Mouse (Mus musculus) ES-CJ7 (cell line): Measurements from ENCODE around the gene Tspan3.
A peak's percentile ranks its signal among the peaks of the same experiment; 100 is the strongest.

ENCODE experiments used
- DNase-seq: peaks from one replicate; pipeline ENCODE4 v3.0.0; 2011; ENCODE audit warnings: low read depth, low spot score

Gene Tspan3

DNA sequence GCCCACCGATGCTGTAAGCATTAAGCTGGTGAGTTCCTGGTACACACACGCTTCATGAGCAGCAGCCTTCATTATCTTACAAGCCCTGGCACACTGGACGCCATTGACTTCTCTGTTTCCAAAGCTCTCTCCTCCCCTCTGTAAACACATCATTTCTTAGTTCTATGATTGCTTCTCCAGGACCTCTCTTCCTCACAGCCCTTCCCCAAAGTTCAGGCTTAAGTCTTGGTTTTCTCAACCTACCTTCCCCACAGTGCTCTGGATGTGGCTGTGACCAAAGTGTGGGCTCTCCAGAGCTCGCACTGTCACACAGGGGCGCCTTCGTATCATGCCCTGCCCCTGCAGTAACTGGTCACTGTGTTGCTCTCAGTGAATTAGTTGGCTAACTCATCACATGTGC, at the start of gene Tspan3:
Gene Tspan3, minus strand, starts transcription at position 101 of the 400 bp plus-strand sequence.
- no peak for DNase-seq

DNA sequence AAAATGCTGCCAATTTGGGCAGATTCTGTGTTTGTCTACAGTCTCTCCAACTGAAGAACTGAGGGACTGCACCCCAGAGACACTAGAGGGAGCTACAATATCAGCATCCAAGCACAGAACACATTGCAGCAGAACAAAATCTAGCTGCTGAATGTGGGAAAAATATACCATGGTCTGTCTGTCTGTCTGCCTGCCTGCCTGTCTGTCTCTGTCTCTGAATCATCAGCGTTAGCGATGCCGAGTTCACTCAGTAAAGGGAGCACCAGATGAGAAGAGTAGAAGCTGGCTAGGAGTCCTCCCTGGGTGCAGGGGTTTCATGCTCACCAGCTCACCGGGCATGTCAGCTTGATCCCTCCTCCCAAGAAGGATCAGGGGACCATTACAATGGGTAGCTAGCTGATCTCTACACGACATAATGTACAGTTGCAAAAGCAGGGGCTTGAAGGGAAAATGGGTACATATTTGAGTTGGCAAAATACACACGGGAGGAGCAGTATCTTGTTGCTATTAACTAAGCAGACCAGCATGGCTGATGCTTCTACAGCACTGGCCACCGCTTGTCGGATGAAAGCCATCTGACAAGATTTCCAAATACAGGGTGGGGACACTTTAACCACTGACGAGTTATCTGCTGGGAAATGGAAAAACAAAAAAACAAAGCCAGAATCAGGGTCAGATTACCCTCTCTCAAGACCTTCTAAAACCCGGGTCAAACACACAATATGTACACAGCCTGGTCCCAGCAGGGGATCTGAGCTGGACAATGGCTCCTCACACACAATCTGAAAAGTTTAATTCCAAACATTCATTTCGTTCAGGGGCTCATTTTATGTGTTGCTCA, 48.4 kb upstream of the Tspan3 start:
- DNase-seq: peak; percentile 48

DNA sequence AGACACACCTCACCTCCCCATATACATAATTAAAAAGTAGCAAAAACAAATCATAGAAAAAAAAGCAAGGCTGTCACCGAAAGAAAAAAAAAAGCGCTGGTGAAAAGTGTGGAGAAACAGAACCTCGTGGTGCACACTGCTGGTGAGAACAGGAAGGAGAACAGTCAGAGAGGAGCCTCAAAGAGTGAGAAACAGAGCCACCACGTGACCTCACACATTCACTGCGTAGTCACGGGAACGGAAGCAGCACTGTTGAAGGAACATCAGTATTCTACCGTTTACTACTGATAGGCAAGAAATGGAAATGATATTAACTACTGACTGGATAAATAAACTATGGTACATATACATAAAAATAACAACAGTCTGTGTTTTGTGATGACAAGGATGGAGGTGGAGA, 43.5 kb upstream of the Tspan3 start:
- no peak for DNase-seq

DNA sequence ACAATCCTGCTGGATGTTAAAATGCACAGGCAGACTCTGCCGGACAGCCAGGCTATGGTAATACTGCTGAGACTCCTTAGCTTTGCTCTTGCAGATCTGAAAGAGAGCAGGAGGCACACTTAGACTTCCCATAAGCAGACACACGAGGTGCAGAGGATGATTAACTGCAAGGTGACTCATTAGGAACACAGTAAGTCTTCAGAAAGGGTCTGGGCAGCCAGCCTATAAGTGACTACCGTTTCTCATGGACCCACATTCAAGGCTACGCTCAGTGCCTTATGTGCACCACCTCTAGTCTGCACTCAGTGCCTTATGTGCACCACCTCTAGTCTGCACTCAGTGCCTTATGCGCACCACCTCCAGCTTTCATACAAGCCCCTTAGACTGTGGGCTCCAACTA, 42.2 kb upstream of the Tspan3 start:
- DNase-seq: no peak

DNA sequence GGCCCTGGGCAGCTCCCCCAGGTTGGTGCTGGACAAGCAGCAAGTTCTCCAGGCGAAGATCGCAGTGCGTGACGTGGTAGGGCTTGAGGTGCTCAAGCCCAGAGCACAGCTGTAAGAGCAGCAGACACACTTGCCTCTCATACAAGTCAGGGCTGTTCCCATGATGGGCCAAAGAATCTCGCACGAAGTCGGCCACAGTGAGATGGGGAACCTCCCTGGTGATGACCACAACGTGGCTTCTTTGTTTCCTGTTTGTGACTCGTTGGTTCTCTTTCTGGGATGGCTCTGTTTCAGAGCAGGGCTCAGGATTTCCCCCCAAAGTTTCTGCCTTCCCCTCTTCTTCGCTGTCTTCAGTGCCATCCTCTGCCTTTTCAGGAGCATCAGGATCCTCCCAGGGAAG, 41.8 kb upstream of the Tspan3 start:
- DNase-seq: no peak

DNA sequence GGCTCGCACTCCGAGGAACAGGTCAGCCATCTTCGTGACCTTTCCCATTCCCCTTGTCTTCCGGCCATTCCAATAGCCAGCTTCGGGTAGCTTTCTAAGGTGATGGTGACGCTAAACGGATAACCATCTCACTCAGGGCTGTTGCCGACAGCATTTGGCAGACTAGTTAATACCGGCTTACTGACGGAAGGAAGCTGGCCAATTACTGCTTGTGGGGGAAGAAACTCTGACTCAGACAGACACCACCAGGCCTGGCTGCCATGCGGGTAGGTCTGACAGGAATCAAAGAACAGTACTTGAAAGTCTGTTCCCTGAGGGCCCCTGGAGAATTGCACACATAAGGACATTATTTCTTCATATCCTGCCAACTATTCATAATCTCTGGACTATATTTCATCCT, 40.1 kb upstream of the Tspan3 start:
- no peak for DNase-seq

DNA sequence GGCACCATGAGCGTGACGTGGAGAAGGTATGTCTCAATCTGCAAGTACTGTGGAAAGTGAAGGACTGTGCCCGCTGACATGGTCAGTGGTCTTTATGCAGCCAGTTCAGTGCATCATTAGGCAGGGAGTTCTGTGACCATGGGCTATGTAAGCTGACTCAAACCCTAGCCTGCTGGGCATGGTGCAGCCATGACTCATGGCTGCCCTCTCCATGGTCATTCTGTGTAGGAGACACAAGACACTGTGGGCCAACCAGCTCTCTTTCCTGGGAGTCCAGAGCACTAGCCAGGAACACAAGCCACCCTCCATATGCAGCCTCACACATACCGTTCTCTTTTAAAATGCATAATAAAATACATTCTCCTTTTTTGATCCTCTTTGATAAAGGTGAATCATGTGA, 39.0 kb upstream of the Tspan3 start:
- no peak for DNase-seq

DNA sequence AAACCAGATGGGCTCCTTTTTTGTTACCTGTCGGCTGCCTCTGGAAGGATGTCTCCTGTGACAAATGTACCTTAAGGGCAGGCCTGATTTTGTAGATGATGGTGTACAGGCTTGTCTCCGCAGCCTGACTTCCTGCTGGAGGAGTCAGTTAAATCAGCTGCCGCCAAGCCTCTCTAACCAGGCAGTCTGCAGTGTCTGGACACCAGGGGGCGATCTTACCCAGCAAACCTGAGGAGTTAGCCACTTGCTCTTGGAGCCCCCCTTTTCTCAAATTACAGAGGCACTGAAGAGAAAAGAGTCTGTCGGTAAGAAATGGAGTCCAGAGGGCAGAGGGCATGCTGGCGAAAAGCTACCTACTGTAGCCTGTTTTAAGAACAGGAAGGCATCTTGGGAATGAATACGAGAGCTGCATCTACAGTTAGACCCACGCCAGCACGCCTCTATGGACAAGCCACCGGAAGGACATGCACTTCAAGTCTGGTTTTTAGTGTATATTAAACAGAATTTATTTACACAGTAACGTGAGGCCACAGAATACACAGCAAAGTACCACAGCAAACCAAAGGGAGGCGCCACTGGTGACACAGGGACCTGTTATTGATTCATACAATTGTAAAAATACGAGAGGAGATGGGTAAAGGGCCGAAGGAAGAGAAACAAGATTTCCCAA, 35.5 kb upstream of the Tspan3 start:
- DNase-seq: peak; percentile 80

DNA sequence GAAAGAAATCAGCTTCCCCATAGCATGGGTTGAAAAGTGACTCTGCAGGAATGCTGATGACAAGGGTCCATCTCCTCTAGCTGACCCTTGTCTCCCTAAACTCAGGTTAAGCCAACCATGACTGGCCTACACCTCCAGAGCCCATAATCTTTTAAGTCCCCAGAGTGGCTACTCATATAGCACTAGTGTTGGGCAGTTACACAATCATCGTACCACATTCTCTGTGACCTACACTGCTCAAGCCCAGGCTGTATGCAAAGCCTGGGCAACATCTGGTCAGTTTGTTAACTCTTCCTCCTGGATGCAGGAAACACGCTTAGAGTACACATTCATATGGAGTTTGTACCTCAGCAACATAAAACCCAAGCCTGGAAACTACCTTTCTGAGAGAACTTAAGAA, 34.9 kb upstream of the Tspan3 start:
- no peak for DNase-seq

DNA sequence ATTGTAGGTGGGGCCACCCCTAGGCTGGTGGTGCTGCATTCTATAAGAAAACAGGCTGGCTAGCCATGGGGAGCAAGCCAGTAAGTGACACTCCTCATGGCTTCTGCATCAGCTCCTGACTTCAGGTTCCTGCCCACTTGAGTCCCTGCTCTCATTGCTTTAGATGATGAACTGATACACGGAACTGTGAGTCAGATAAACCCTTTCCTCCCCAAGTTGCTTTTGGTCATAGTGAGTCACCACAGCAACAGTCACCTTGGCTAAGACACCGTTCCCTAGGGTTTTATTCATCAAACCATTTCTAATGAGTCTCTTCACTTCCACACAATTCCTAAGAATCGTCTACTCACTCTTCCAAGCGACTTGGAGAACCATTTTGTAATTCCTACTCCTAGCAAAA, 31.6 kb upstream of the Tspan3 start:
- DNase-seq: no peak

DNA sequence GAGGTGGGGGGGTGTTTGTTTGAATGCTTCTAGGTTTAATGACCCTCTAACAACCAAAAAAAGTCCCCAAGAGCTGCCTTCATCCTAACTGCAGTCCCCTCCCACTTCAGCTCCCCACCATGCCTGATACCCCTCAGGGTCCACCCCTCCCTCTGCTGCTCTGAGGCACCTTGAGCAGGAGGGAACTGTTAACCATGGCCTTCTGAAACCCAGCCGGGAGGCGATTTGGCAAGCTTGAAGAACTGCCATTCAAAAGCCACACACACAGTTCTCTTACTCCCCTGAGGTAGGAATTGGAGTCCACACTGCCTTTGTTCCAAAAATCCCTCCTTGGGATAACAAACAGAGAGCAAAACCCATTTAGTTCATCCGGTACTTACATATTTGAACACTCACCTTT, 29.9 kb upstream of the Tspan3 start:
- no peak for DNase-seq

DNA sequence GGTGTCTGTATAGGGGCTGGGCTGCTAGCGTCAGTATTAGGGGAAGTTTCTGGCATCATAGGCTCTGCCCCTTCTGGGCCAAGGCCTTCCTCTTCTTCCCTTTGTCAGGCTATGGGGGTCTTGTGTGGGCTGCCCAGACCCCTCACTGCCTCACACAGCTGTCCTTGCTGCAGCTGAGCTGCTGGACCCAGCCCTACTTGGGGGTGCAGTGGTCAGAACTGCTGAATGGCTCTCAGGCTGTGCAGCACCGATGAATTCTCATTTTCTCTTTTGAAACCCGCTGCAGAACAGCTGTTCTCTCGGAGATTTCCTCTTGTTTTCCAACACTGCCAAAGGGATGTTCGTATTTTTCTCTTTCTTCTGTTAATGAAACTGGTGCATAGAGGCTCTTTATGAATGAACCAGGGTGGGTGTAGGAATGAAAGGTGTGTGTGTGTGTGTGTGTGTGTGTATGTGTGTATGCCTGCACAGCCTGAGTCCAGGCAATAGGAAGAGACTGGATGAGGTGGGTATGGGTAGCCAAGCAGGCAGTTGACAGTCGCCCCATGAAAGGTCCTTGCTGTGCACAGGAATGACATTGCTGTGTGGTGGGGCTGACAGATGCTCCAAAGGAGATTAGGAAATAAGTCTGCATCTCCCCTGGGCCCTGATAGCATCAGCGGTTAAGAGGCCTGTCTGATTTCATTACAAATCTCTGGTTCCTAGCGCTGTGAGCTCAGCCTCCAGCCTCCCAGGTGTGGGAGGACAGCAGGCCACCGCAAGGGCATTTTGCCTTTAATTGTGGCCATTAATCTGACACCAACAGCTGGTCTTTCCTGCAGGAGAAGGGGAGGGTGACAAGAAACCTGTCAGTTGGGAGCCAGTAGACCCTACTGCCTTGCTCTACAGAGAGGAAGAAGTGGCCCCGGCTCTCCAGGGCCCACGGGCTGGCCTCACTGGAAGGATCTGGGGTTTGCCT, 26.5 kb upstream of the Tspan3 start:
- DNase-seq: no peak

DNA sequence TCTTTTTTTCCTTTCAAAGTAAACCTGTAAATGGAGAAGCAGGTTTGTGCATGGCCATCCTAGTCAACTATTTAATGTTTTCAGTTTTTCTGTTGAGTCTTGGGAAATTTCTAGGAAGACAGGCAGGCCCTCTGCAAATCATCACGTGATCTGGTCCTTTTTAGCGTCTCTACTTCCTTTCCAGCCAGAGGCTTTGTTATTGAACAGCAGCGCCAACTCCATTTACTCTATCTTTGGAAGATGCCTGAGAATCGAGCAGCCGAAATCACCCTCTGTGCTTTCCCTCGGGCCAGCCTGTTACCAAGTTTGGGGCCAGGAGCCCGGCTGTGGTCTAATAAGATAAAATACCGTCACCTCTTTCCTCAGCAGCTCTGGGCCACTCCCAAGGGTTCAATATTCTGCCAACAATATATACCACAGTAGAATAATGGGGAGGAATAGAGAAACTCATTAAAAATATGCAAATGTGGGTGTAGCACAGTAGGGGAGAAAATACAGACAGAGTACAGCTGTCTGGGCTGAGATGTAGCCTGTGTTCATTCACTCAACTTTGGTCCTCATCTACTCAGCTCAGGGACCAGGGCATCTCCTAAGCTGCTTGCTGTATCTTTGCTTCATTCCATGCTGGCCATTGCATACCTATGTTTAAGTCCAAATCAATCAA, 15.0 kb upstream of the Tspan3 start:
- DNase-seq: no peak

DNA sequence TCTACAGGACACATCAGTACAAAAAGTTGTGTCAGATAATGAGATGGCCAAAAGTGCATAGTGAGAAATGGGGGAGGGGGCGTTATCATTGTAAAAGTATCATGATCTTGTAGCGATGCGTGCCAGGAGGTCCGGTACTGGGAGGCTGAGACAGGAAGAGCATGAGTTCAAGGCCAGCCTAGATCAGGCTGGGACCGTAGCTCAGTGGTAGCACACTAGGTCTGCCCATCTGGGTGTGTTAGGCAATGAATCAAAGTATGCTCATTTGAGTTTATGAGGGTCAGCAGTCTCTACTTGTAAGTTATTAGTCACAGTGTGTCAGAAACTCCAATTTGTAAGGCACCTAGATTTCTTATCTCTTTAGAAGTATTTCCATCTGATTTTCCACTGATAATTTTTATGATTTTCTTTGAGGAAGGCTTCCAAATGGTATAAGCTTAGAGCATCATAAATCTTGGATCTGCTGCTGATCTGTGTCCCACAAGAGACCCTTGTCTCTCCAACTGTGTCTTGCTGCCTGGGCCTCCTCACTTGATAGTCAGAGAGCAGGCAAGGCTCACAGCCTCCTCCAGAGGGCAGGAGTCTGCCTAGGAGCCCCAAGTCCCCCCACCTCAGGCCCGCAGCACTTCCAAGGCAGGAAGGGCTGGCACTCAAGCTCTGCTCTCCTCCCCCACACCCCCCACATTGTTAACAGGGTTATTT, 14.3 kb upstream of the Tspan3 start:
- peak; percentile 45 for DNase-seq

DNA sequence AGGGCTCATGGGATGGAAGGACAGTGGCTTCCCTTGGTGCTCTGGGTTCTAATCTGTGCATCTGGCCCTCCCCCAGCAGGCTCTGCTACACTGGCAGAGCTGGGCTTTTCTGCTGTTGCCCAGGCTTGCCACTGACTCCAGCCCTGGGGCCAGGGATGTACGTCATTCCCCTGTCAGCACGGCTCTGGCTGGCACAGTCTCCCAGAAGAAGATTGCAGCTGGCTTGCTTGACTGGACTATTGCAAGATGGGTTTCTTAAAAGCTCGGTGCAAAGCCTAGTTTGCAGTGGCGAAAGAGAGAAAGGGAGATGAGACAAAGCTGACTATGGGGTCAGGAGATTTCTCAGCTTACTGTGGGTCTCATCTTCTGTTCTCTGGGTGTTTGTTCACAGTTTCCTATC, 12.1 kb upstream of the Tspan3 start:
- no peak for DNase-seq

DNA sequence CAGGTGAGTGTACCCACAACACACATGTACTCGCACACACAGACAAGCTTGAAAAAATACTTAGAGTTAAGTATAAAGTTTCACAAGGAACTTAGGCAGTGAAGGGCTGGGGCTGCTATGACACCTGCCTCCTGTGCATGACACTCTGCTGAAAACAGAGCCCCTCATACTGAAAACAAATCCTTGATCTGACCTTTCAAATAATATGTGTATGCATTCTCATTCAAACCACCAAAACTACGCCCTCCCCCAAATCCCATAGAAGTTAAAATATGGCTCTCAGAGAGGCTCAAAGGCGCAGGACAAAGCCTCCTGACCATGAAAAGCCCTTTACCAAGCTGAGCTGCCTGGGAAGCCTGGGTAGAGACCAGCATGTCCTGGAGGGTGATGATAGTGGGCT, 10.0 kb upstream of the Tspan3 start:
- DNase-seq: no peak

DNA sequence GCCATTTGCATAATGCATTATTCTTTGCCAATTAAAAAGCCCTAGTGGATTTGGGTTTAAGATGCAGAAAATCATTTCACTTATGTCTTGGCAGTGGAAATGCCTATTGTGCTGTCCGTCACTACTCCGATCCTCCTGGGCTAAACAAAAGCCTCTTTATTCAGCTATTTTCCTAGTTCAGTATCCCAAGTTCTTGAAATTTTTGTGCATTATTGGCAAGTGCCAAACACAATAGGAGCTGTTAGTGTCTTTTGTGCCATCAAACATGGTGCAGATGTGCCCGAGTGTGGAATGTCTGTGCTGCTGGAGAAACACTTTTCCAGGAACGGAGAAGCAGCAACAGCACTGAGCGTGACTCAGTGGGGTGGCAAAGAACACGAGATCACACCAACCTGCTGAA, 2.4 kb upstream of the Tspan3 start:
- no peak for DNase-seq

DNA sequence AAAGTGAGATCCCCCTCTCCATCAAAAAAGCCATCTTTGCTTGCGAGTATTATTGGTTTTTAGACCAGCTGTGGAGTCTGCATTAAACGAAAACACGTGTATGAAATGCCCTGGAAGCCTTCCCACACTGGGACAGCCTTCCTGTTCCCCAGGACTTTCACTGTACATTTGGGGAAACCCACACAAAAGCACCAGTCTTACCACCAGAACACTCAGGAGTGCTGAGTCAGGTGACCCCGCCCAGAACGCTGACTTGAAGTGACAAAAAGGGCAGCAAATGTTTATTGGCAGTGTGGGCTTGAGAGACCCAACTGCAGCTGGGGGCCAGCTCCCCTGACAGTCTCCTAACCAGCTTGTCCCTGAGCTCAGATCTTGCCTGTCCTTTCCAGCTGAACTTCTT, 884 bp upstream of the Tspan3 start:
- DNase-seq: peak; percentile 18

DNA sequence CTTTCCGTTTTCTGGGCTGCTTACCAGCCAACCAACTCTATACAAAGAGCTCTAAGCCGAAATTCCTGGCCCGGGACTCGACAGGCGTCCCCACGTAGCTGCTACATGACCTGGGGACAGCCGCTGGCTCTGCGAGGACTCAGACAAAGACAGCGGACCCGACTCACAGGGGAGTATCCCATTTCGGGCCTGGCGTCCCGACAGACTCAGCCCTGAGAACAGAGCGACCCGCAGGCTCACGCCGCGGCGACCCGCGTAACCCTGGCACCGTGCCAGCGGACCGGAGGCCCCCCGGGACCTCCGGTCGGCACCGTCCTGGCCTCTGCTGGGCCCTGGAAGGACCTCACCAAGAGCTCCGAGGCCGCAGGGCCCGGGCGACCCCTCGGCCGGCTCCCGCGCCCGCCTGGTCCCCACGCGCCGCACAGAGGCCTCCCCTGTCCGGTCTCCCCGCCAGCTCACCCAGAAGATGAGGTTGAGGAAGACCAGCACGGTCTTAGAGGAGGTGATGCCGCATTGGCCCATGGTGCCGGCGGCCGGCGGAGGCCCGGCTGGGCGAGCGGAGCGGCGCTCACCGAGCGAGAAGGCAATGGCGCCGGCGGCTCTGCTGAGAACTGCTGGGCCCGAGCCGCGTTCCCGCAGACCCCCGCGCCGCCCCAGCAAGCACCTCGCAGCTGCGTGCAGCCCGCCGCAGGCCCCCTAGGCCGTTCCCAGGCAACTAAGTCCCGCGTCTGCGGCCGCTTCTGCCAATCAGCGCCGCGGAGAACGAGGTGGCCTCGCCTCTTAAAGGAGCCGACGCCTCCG, 4.7 kb downstream of the Tspan3 start:
- peak; percentile 79 for DNase-seq

DNA sequence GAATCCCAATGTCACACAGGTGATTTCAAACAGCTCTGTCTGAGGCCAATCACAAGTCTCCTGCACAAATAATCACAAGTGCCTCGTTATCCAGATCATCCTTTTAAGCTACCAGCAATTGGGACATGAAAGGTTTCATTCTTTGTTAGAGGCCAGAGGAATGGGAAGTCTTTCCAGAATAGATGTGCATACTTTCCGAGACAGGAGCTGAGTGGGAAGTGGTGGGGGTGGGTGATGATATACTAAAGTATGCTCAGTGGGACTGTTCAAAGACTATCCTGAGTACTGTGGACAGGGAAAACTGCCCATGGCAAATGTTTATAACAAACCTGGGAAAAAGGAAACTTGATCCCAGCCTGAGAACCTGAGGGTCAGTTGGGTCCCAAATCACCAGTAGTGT, 5.8 kb downstream of the Tspan3 start:
- no peak for DNase-seq
